Mouse (Mus musculus): Measurements from ENCODE around the gene Nucb1.

GRCm38 (mm10) chr7:45446589-45446988, 63.6 kb downstream of the Nucb1 start:
- TF ChIP-seq POLR2A (IDR thresholded peaks at IDR 0.05; ENCODE audit: extremely low read depth, insufficient read depth, low read length), result no peak
- TF ChIP-seq CTCF (IDR thresholded peaks at IDR 0.05; ENCODE audit: low read depth, low read length), result no peak

Data from liver, adult 2 months (tissue).